Mouse (Mus musculus) stomach, embryonic 14.5 days (tissue): ENCODE data around the gene Psma6. TPM values are rescaled to one million over a fixed set of nuclear protein-coding genes. Genes with fewer than 3 reads are reported as not detected.
A peak's percentile ranks its signal among the peaks of the same experiment; 100 is the strongest.

ENCODE experiments used
- ATAC-seq: fragments of 200-750 bp; cut with Nextera tagmentation; 2 replicates; pipeline ENCODE4 v1.8.0; 2017; ENCODE audit warnings: low read depth, moderate TSS enrichment; ENCODE audit not compliant: insufficient number of reproducible peaks, insufficient read depth, low FRiP score
- H3K27ac ChIP-seq: fragments of 300-500 bp; sonication (generic); 2 replicates; pipeline ENCODE4 v1.5.1; 2014; ENCODE audit warnings: mild to moderate bottlenecking, low read length, moderate library complexity, mixed read lengths
- H3K27me3 ChIP-seq: fragments of 300-500 bp; sonication (generic); 2 replicates; pipeline ENCODE4 v1.6.1; 2014; ENCODE audit warnings: low read length, control low read depth, mixed read lengths; ENCODE audit not compliant: control insufficient read depth, insufficient read depth
- H3K36me3 ChIP-seq: fragments of 300-500 bp; sonication (generic); 2 replicates; pipeline ENCODE4 v1.6.1; 2014; ENCODE audit warnings: mild to moderate bottlenecking, control low read depth, low read length, moderate library complexity, mixed read lengths; ENCODE audit not compliant: control insufficient read depth, insufficient read depth
- H3K4me1 ChIP-seq: fragments of 300-500 bp; sonication (generic); 2 replicates; pipeline ENCODE4 v1.6.1; 2014; ENCODE audit warnings: low read length, control low read depth, mixed read lengths; ENCODE audit not compliant: control insufficient read depth, insufficient read depth
- H3K4me2 ChIP-seq: fragments of 300-500 bp; sonication (generic); replicated peaks from 2 replicates; pipeline ENCODE4 v1.6.1; 2014; ENCODE audit warnings: low read depth, low read length, control low read depth
- H3K4me3 ChIP-seq: fragments of 300-500 bp; sonication (generic); 2 replicates; pipeline ENCODE4 v1.5.1; 2014; ENCODE audit warnings: low read depth, low read length, control low read depth
- H3K9ac ChIP-seq: fragments of 300-500 bp; sonication (generic); replicated peaks from 2 replicates; pipeline ENCODE4 v1.6.1; 2014; ENCODE audit warnings: low read depth, mild to moderate bottlenecking, control low read depth, low read length, moderate library complexity, mixed read lengths
- H3K9me3 ChIP-seq: fragments of 300-500 bp; sonication (generic); 2 replicates; pipeline ENCODE4 v1.6.1; 2016; ENCODE audit warnings: low read depth, low read length, control low read depth; ENCODE audit not compliant: control insufficient read depth
- WGBS: fragments of 180-500 bp; shearing (Covaris S2); extraction: QIAGEN DNeasy Blood & Tissue Kit; methylation state at CpG from one replicate; pipeline ENCODE4 v1.1.7; 2014; 5-methylcytosine and 5-hydroxymethylcytosine counted together
- polyA plus RNA-seq: library from polyadenylated mRNA; unstranded; fragments of >200 nt; fragmentation: Nextera tagmentation; extraction: Ambion mirVana; gene quantifications from 2 replicates; pipeline ENCODE4 v1.2.1, GENCODE M21; 2014

Gene Psma6
- polyA plus RNA-seq, 1 experiment from 2014 or later, result 421 TPM

DNA sequence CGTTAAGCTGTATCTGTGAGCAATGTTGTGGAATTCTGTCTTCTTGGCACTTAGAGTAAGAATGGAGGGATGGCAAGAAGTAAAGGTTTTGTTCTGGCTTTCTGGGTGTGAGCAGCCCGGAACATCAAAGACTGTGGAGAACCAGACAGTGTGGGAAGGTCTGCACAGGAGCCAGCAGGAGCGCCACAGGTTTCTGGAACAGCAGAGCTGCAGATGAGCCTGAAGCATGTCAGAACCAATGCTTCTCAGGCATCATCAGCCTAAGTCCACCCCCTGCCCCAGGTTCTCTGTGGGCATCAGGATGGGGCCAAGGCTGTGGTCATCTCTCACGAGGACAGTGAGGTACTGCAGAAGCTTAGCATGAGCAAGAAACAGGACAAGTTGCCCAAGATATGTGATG lies 12.5 kb downstream of the Psma6 start:
- H3K4me1 ChIP-seq, result peaks cover 13% of the 10 kb centered on the region
- no peak overlapping the region for H3K9ac ChIP-seq
- no peaks in the 10 kb centered on the region for H3K9me3 ChIP-seq
- no peaks in the 10 kb centered on the region for H3K27me3 ChIP-seq
- H3K27ac ChIP-seq, result peak overlapping the region; percentile 7; the same call in 1 of the 2 replicates
- H3K4me3 ChIP-seq, result no peak overlapping the region
- no peak overlapping the region for H3K4me2 ChIP-seq
- H3K36me3 ChIP-seq, result no peaks in the 10 kb centered on the region
- ATAC-seq, result no peak
- 92% methylated on average over 4 of the region's 4 CpGs for whole genome bisulfite sequencing

DNA sequence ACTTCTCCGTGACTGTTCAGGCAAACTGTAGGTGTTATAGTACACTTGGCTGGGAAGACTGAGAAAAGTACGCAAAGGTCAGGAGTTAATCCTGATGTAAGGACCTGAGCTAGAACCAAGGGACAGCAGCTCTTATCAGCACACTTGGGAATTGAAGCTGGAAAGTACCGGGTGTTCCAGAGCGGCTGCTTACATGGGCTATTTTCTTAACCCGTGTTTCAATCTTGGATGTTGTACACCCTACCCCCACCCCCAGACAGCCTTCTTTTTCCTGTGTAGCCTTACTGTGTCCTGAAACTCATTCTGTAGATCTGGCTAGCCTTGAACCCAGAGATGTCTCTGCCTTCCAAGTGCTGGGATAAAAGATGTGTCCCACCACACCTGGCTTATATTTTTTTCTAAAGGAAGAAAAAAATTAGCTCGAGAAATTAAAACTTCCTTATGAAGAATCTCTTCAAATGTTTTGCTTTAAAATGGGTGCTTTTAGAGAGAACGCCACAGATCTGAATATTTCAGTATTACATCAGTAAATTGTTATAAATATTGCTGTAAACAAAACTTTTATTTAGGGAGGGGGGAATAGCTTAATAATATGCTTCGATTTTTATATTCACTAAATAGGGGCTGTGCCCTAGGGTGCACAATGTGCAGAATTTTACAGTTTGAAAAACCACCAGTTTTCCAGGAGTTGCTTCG lies 13.7 kb downstream of the Psma6 start:
- H3K36me3 ChIP-seq, result no peaks in the 10 kb centered on the region
- WGBS, result 56% methylated on average over 9 of the region's 9 CpGs
- H3K9me3 ChIP-seq, result no peaks in the 10 kb centered on the region
- H3K4me3 ChIP-seq, result peak overlapping the region; percentile 80
- H3K4me2 ChIP-seq, result peak overlapping the region; percentile 46
- no peaks in the 10 kb centered on the region for H3K27me3 ChIP-seq
- peaks cover 13% of the 10 kb centered on the region for H3K4me1 ChIP-seq
- H3K9ac ChIP-seq, result peak overlapping the region; percentile 75
- peak overlapping the region; percentile 93 for H3K27ac ChIP-seq
- ATAC-seq, result no peak

DNA sequence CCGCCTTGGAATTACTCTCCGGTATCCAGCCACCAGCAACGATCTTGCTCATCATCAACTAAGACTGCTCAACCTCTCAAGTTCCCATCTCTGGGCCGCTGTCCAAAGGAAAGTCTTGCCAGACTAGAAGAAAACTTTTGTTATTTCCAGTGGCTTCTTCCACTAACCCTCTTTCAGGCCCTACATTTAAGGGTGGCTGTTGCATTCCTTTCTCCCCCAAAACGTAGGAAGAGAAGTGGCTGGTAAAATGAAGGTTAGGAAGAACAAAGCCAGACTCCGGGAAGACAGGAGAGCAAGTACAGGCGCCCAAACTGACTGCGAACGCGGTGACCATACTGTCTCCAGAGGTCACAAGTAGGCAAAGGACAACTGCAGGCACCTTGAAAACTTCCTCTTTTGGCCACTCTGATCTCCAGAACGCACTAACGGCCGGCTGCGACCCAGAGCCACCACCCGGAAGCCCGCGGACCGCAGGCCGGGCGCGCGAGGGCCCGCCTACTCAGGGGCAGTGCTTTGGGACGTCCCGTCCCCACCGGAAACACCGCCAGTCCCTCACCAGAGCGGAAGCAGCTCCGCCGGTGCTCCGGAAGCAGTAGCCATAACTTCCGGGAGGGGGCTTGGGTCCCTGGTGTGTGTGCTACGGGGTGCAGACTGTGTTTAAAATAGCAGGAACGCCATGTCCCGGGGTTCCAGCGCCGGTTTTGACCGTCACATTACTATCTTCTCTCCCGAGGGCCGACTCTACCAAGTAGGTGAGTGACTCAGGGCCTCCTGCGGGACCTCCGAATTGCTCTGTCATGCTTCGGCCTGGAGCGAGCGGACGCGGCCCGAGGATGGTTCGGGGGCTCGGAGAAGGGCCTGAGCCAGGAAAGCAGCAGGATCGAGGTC lies 14.5 kb downstream of the Psma6 start:
- peak overlapping the region; percentile 80 for H3K4me3 ChIP-seq
- peak; percentile 99 for ATAC-seq
- peak overlapping the region; percentile 93 for H3K27ac ChIP-seq
- H3K9ac ChIP-seq, result peak overlapping the region; percentile 75
- no peaks in the 10 kb centered on the region for H3K36me3 ChIP-seq
- peak overlapping the region; percentile 46 for H3K4me2 ChIP-seq
- under 1% methylated on average over 51 of the region's 51 CpGs for WGBS
- no peaks in the 10 kb centered on the region for H3K9me3 ChIP-seq
- no peaks in the 10 kb centered on the region for H3K27me3 ChIP-seq
- peaks cover 13% of the 10 kb centered on the region for H3K4me1 ChIP-seq

DNA sequence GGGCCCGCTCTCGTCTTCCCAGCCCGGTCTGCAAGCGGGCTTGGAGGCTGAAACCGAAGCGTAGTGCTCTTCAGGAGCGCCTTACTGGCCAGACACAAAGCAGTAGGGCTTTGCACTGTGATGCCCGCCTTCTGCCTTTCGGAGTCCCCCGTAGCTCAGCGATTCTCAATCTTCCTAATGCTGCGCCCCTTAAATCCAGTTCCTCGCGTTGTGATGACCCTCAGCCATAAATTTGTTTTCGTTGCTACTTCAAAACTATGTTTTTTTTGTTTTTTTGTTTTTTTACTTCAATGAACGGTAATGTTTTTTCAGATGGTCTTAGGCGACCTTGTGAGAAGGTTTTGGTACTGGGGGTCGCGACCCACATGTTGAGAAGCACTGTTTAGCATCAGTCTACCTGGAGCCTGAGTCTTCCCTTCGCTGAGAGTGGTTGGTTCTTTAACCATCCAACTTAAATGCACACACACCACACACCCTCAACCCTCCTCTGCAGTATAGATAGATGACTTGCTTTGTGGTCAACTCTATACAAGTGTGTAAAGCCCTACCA lies 15.2 kb downstream of the Psma6 start:
- no peak for ATAC-seq
- Histone ChIP-seq H3K36me3 (no peaks in the 10 kb centered on the region), H3K9ac (peak overlapping the region; percentile 75), H3K4me1 (peaks cover 13% of the 10 kb centered on the region), H3K4me3 (peak overlapping the region; percentile 80), H3K27me3 (no peaks in the 10 kb centered on the region), H3K4me2 (peak overlapping the region; percentile 78), H3K9me3 (no peaks in the 10 kb centered on the region), H3K27ac (peak overlapping the region; percentile 93)
- WGBS, result 3% methylated on average over 20 of the region's 20 CpGs

DNA sequence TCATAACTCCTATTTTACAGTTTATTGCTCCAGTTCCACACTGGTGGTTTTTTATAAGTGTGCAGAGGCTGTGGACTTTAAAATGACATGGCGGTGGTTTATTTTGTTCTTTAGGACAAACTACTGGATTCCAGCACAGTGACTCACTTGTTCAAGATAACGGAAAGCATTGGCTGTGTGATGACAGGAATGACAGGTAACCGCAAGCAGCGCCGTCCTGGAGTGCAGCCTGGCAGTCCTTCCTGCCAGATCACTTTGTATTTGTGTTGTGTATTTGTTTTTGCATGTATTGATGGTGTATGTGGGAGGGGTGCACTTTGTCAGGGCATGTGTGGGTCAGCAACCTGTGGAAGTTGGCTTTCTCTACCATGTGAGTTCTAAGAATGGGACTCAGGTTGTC lies 23.9 kb downstream of the Psma6 start:
- ATAC-seq, result no peak
- Histone ChIP-seq H3K4me1 (no peaks in the 10 kb centered on the region), H3K36me3 (peaks cover 31% of the 10 kb centered on the region), H3K27ac (no peak overlapping the region), H3K4me3 (no peak overlapping the region), H3K27me3 (no peaks in the 10 kb centered on the region), H3K9ac (no peak overlapping the region), H3K9me3 (no peaks in the 10 kb centered on the region), H3K4me2 (no peak overlapping the region)
- 90% methylated on average over 5 of the region's 5 CpGs for WGBS

DNA sequence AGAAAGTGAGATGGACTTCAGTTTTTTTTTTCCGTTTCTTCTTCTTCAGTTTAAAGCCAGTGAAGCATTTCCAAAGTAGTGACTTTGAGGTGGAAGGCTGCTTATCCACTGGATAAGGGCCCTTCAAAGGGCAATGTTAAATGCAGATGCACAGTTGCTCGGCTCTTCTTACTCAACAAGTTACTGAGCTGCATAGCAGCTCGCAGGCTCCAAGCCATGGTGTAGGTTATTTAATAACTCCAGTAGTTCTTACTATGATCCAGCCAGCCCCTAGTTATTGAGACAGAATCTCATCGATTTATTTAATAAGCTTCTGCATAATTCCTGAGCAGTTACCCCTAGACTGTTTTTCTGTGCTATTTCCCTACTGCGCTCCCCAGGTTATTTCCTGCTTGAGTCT lies 31.2 kb downstream of the Psma6 start:
- no peak for ATAC-seq
- 97% methylated on average over 5 of the region's 5 CpGs for WGBS
- Histone ChIP-seq H3K36me3 (peaks cover 74% of the 10 kb centered on the region), H3K9me3 (no peaks in the 10 kb centered on the region), H3K4me3 (no peak overlapping the region), H3K9ac (no peak overlapping the region), H3K27me3 (no peaks in the 10 kb centered on the region), H3K4me2 (no peak overlapping the region), H3K27ac (no peak overlapping the region), H3K4me1 (no peaks in the 10 kb centered on the region)

DNA sequence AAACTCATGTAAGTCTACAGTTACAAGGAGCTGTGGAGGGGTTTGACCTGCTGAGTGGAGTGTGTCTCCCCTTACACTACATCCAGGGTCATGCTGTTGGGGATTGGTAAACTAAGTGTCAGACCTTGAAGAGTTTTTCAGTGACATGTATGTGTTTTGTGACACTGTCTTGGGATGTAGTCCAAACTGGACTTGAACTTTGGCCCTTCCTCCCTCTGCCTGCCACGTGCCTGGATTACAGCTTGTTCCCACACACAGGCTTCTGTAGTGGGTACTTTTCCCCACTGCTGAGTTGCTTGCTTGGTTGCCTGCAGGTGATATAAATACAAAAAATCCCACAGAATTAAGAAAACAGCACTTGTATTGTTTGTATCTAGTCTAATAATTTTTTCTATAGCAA lies 31.7 kb downstream of the Psma6 start:
- Histone ChIP-seq H3K4me3 (no peak overlapping the region), H3K4me2 (no peak overlapping the region), H3K4me1 (no peaks in the 10 kb centered on the region), H3K9me3 (no peaks in the 10 kb centered on the region), H3K9ac (no peak overlapping the region), H3K27me3 (no peaks in the 10 kb centered on the region), H3K36me3 (peaks cover 79% of the 10 kb centered on the region), H3K27ac (no peak overlapping the region)
- ATAC-seq, result no peak
- 87% methylated on average over 1 of the region's 1 CpGs for WGBS

DNA sequence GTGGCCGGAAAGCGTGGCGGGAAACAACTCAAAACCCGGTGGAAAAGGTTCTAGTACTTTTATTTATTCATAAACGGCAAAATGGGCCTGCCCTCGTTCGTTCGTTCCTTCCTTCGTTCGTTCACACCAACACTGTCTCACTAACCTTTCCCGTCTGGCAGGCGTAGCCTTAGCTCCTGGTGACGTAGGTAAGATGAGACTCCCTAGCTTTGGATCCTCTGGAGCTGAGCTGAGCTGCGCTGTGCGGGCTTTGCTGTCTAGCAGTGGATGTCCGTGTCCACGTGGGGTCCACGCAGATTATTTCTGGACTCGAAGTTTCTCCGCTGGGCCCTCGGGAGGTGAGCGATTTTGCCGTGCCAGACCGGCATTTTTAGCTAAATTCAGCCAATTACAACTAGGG lies 36.2 kb downstream of the Psma6 start:
- Histone ChIP-seq H3K27ac (no peak overlapping the region), H3K4me3 (no peak overlapping the region), H3K9ac (no peak overlapping the region), H3K27me3 (no peaks in the 10 kb centered on the region), H3K4me1 (no peaks in the 10 kb centered on the region), H3K36me3 (peaks cover 47% of the 10 kb centered on the region), H3K9me3 (no peaks in the 10 kb centered on the region), H3K4me2 (no peak overlapping the region)
- ATAC-seq, result no peak
- WGBS, result 93% methylated on average over 24 of the region's 24 CpGs
